Comparison of ENCODE assay signal across 25 mouse cellular contexts in the genomic region with DNA sequence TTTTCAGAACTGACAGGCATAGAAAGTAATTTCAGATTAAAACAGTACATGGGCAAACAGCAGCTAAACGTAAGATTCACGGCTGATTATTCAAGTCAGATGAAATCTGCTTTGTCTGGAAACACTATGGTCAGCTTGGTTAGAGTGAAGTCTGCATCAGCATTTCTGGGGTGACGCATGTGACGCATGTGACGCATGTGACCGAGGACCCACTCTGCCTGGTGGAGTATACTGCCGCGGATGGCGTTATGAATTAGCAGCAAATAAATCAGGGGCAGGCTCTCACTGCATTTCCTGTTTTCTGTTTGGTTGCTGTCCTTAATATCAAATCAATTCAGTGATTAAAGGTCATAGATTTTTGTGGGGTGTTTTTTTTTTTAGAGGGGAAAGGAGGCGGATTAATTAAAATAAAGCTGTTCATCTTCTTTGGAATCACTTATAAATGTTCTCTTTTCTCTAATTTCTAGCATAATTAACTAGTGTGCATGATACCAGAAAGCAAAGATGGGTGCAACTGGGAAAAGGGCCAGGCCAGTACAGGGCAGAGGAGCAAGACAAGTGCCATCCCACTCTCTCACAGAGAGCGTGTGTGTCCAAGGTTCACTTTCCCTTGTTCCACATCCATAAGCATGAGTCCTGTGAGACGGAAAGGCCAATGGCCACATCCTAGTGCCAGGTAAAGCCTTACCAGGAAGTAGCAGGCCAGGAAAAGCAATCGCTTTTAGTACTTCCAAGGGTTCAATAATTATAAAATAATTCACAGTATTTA.
DNase-seq lines count a peak whose midpoint lies in the region; ATAC-seq and TF ChIP-seq lines count a peak whose summit lies in the region.
"Had no signal": no experiment of that assay in that cellular context is flagged by ENCODE, and none has a peak within 500 bp of the region (broad histone marks: within the 10 kb centered on the region; RNA-seq: fewer than 3 reads in every experiment).

No protein-coding gene starts in this region.

- no peaks in the 10 kb centered on the region for H3K9me3 ChIP-seq in hindbrain, postnatal 0 days (ENCODE audit: low read length)
- no peaks in the 10 kb centered on the region for H3K9me3 ChIP-seq in hindbrain, embryonic 14.5 days (ENCODE audit: control insufficient read depth, low read length)
- no peaks in the 10 kb centered on the region for H3K9me3 ChIP-seq in kidney, embryonic 16.5 days (ENCODE audit: low read length)
- H3K9me3 ChIP-seq: embryonic facial prominence, embryonic 12.5 days; hindbrain, embryonic 15.5 days; intestine, embryonic 15.5 days had no signal

- no peak for TF ChIP-seq CTCF in hindbrain, postnatal 0 days (IDR thresholded peaks at IDR 0.05; ENCODE audit: low read depth)
- no peak for TF ChIP-seq CTCF in brain, embryonic 14.5 days (IDR thresholded peaks at IDR 0.05; ENCODE audit: borderline replicate concordance, extremely low read depth, insufficient read depth, insufficient read length)

- 74% methylated on average over 13 of the region's 13 CpGs for WGBS in hindbrain, postnatal 0 days
- 77% methylated on average over 13 of the region's 13 CpGs for WGBS in hindbrain, embryonic 14.5 days
- WGBS in kidney, embryonic 16.5 days: 87% methylated on average over 13 of the region's 13 CpGs

- peak; percentile 50; the same call in 1 of the 2 replicates for ATAC-seq in hindbrain, postnatal 0 days
- ATAC-seq in hindbrain, embryonic 14.5 days (ENCODE audit: low FRiP score): no peak
- peak; percentile 76; the same call in 1 of the 2 replicates for ATAC-seq in kidney, embryonic 16.5 days (ENCODE audit: low FRiP score, low TSS enrichment)
- ATAC-seq: forebrain, embryonic 14.5 days; intestine, embryonic 15.5 days had no signal

- H3K4me1 ChIP-seq in hindbrain, postnatal 0 days (ENCODE audit: insufficient read depth, low read length): no peaks in the 10 kb centered on the region
- peaks cover 3% of the 10 kb centered on the region; the same call in 1 of the 2 replicates for H3K4me1 ChIP-seq in hindbrain, embryonic 14.5 days (replicated peaks; ENCODE audit: control insufficient read depth, insufficient read depth, low read length)
- 0 out of 2 replicates have a peak, but pooled peaks cover 6% of the 10 kb centered on the region for H3K4me1 ChIP-seq in kidney, embryonic 16.5 days (ENCODE audit: insufficient read depth, low read length)
- H3K4me1 ChIP-seq: heart, embryonic 12.5 days; intestine, embryonic 15.5 days had no signal

- no peak for TF ChIP-seq POLR2A in brain, embryonic 14.5 days (IDR thresholded peaks at IDR 0.05; ENCODE audit: borderline replicate concordance, extremely low read depth, insufficient read depth, insufficient read length, poor library complexity, severe bottlenecking)

- DNase-seq in hindbrain, postnatal 0 days (ENCODE audit: low spot score): no peak
- DNase-seq in hindbrain, embryonic 14.5 days (ENCODE audit: low spot score): no peak
- peak; percentile 22 for DNase-seq in brain, embryonic 14.5 days (ENCODE audit: low read depth)
- peak; percentile 70 to 72 for DNase-seq in kidney, postnatal 36 days
- no peak for DNase-seq in cerebellum, adult 11-12 months
- no peak for DNase-seq in gastrocnemius, adult 8-10 months (ENCODE audit: low spot score in 2 of 2)
- DNase-seq: adrenal gland, adult 8-10 months; cerebellum, adult 11 months; cerebellum, adult 9-11 months; embryo, embryonic 11 days; gastrocnemius, postnatal 25 days; liver; lung, adult 2 months; lung, postnatal 14 days; midbrain, embryonic 14.5 days; right cerebral cortex, postnatal 25 days; thymus, postnatal 25 days had no signal

- no peak overlapping the region for H3K4me3 ChIP-seq in hindbrain, postnatal 0 days (ENCODE audit: low read length)
- no peak overlapping the region for H3K4me3 ChIP-seq in hindbrain, embryonic 14.5 days (replicated peaks; ENCODE audit: low read length)
- no peak overlapping the region for H3K4me3 ChIP-seq in kidney, embryonic 16.5 days (ENCODE audit: low read length)
- H3K4me3 ChIP-seq: embryonic facial prominence, embryonic 12.5 days; heart, embryonic 12.5 days; hindbrain, embryonic 15.5 days; intestine, embryonic 15.5 days had no signal

- H3K27ac ChIP-seq in hindbrain, postnatal 0 days: no peak overlapping the region
- H3K27ac ChIP-seq in hindbrain, embryonic 14.5 days: no peak overlapping the region
- H3K27ac ChIP-seq in kidney, embryonic 16.5 days (ENCODE audit: low read length): no peak overlapping the region
- H3K27ac ChIP-seq: embryonic facial prominence, embryonic 12.5 days; hindbrain, embryonic 15.5 days; intestine, embryonic 15.5 days; liver, embryonic 14.5 days had no signal

- no peak overlapping the region for H3K9ac ChIP-seq in hindbrain, postnatal 0 days (replicated peaks; ENCODE audit: low read length)
- no peak overlapping the region for H3K9ac ChIP-seq in hindbrain, embryonic 14.5 days
- H3K9ac ChIP-seq in kidney, embryonic 16.5 days (replicated peaks; ENCODE audit: low read length): no peak overlapping the region
- H3K9ac ChIP-seq: embryonic facial prominence, embryonic 12.5 days; heart, embryonic 12.5 days; hindbrain, embryonic 15.5 days; intestine, embryonic 15.5 days; liver, embryonic 14.5 days had no signal

- no peak overlapping the region for H3K4me2 ChIP-seq in hindbrain, postnatal 0 days (ENCODE audit: low read depth, low read length)
- no peak overlapping the region for H3K4me2 ChIP-seq in hindbrain, embryonic 14.5 days (replicated peaks)
- H3K4me2 ChIP-seq in kidney, embryonic 16.5 days (replicated peaks; ENCODE audit: low read depth, low read length): no peak overlapping the region
- H3K4me2 ChIP-seq: embryonic facial prominence, embryonic 12.5 days; heart, embryonic 12.5 days; hindbrain, embryonic 15.5 days; intestine, embryonic 15.5 days had no signal

- H3K36me3 ChIP-seq in hindbrain, postnatal 0 days (ENCODE audit: insufficient read depth, low read length): no peaks in the 10 kb centered on the region
- no peaks in the 10 kb centered on the region; the same call in 1 of the 2 replicates for H3K36me3 ChIP-seq in hindbrain, embryonic 14.5 days (replicated peaks; ENCODE audit: control insufficient read depth, insufficient read depth)
- H3K36me3 ChIP-seq in kidney, embryonic 16.5 days (ENCODE audit: insufficient read depth, low read length): 0 out of 2 replicates have a peak, but pooled peaks cover 13% of the 10 kb centered on the region
- H3K36me3 ChIP-seq: G1E; hindbrain, embryonic 15.5 days; intestine, embryonic 15.5 days had no signal

- no peaks in the 10 kb centered on the region for H3K27me3 ChIP-seq in hindbrain, postnatal 0 days (ENCODE audit: insufficient read depth, low read length)
- H3K27me3 ChIP-seq in hindbrain, embryonic 14.5 days (ENCODE audit: control insufficient read depth, insufficient read depth, low read length): no peaks in the 10 kb centered on the region
- H3K27me3 ChIP-seq in kidney, embryonic 16.5 days (ENCODE audit: insufficient read depth, low read length): no peaks in the 10 kb centered on the region
- H3K27me3 ChIP-seq: embryonic facial prominence, embryonic 12.5 days; heart, embryonic 12.5 days; hindbrain, embryonic 15.5 days; intestine, embryonic 15.5 days had no signal

Comparison
In these comparisons a context has a peak if more than half of its experiments do, and no peak if none do; other contexts are left out.
1. DNase-seq: peak in brain, embryonic 14.5 days (single experiment) and kidney, postnatal 36 days (2 of 2); none in hindbrain, postnatal 0 days (single experiment), hindbrain, embryonic 14.5 days (single experiment), cerebellum, adult 11-12 months (single experiment) and gastrocnemius, adult 8-10 months (0 of 2).